Comparison of ENCODE assay signal across 30 mouse cellular contexts in genomic region chr19:44033396-44033795, GRCm38 (mm10). TPM values are rescaled to one million over a fixed set of nuclear protein-coding genes. Genes with fewer than 3 reads are reported as not detected.
DNase-seq lines count a peak whose midpoint lies in the region; ATAC-seq and TF ChIP-seq lines count a peak whose summit lies in the region.
"Had no signal": no experiment of that assay in that cellular context is flagged by ENCODE, and none has a peak within 500 bp of the region (broad histone marks: within the 10 kb centered on the region; RNA-seq: fewer than 3 reads in every experiment).

No protein-coding gene starts in this region.

- H3K4me2 ChIP-seq in kidney, embryonic 16.5 days (replicated peaks; ENCODE audit: low read depth, low read length) = no peak overlapping the region
- no peak overlapping the region for H3K4me2 ChIP-seq in myocyte (ENCODE audit: low read depth)
- H3K4me2 ChIP-seq: forebrain, embryonic 13.5 days; heart, embryonic 13.5 days; hindbrain, embryonic 14.5 days had no signal

- TF ChIP-seq POLR2A in myocyte (IDR thresholded peaks at IDR 0.05; ENCODE audit: insufficient read length, low read depth) = no peak

- H3K27ac ChIP-seq in kidney, embryonic 16.5 days (ENCODE audit: low read length) = peak overlapping the region; percentile 60
- H3K27ac ChIP-seq: forebrain, embryonic 10.5 days; forebrain, embryonic 13.5 days; heart, embryonic 10.5 days; heart, embryonic 13.5 days; hindbrain, embryonic 14.5 days; hindbrain, postnatal 0 days had no signal

- no peaks in the 10 kb centered on the region for H3K9me3 ChIP-seq in kidney, embryonic 16.5 days (ENCODE audit: low read length)
- H3K9me3 ChIP-seq: forebrain, embryonic 10.5 days; forebrain, embryonic 13.5 days; G1E; heart, embryonic 10.5 days; heart, embryonic 13.5 days had no signal

- peak; percentile 56 for DNase-seq in heart, adult 11 months
- DNase-seq in heart, adult 8-10 months (ENCODE audit: low spot score) = no peak
- DNase-seq in kidney, adult 18-20 months = no peak
- no peak for DNase-seq in T-cell, adult 2 months (ENCODE audit: low spot score)
- DNase-seq: adrenal gland, postnatal 10 days; adrenal gland, postnatal 36 days; cerebellum, adult 18-20 months; cerebellum, adult 9-10 months; cerebellum, postnatal 14 days; gastrocnemius, postnatal 14 days; heart, adult 18-20 months; heart, postnatal 14 days; heart, postnatal 4 days had no signal

- no peak for ATAC-seq in kidney, embryonic 16.5 days (ENCODE audit: low FRiP score, low TSS enrichment)
- ATAC-seq: forebrain, embryonic 13.5 days; forebrain, embryonic 16.5 days; hindbrain, postnatal 0 days; inflammation-experienced regulatory T-cells, adult 6 months had no signal

- H3K4me1 ChIP-seq in kidney, embryonic 16.5 days (ENCODE audit: insufficient read depth, low read length) = no peaks in the 10 kb centered on the region
- H3K4me1 ChIP-seq: forebrain, embryonic 10.5 days; forebrain, embryonic 13.5 days; heart, embryonic 13.5 days had no signal

- H3K36me3 ChIP-seq in kidney, embryonic 16.5 days (ENCODE audit: insufficient read depth, low read length) = peaks cover 26% of the 10 kb centered on the region
- peaks cover 10% of the 10 kb centered on the region for H3K36me3 ChIP-seq in myocyte (ENCODE audit: control insufficient read depth, insufficient read depth)

- no peak overlapping the region for H3ac ChIP-seq in myocyte (ENCODE audit: control insufficient read depth, insufficient read length)

- H3K79me2 ChIP-seq in myocyte (ENCODE audit: control insufficient read depth, insufficient read depth) = no peaks in the 10 kb centered on the region

- 92% methylated on average over 5 of the region's 5 CpGs for WGBS in kidney, embryonic 16.5 days

- no peaks in the 10 kb centered on the region for H3K27me3 ChIP-seq in kidney, embryonic 16.5 days (ENCODE audit: insufficient read depth, low read length)
- no peaks in the 10 kb centered on the region for H3K27me3 ChIP-seq in myocyte (ENCODE audit: control insufficient read depth, insufficient read depth, insufficient read length)
- H3K27me3 ChIP-seq: CH12.LX; forebrain, embryonic 13.5 days; heart, embryonic 13.5 days had no signal

- H3K9ac ChIP-seq in kidney, embryonic 16.5 days (replicated peaks; ENCODE audit: low read length) = no peak overlapping the region
- H3K9ac ChIP-seq: forebrain, embryonic 13.5 days; heart, embryonic 13.5 days; hindbrain, embryonic 14.5 days had no signal

- H3K4me3 ChIP-seq in kidney, embryonic 16.5 days (ENCODE audit: low read length) = no peak overlapping the region
- no peak overlapping the region for H3K4me3 ChIP-seq in myocyte
- H3K4me3 ChIP-seq: forebrain, embryonic 10.5 days; forebrain, embryonic 13.5 days; heart, embryonic 10.5 days; heart, embryonic 13.5 days had no signal

TF ChIP-seq in myocyte, 11 proteins besides CTCF, POLR2A, EP300 and RAD21:
- TF ChIP-seq POLR2AphosphoS2 (IDR thresholded peaks at IDR 0.05; ENCODE audit: insufficient read length, low read depth) = no peak
- peak; percentile 4 for TF ChIP-seq USF1 (IDR thresholded peaks at IDR 0.05; ENCODE audit: low read depth)
- no peak for TF ChIP-seq MYOG (IDR thresholded peaks at IDR 0.05; ENCODE audit: control insufficient read depth in 1 of 3, insufficient read depth in 1 of 3, insufficient read length in 2 of 3, low read depth in 2 of 3)

RNA-seq across cellular contexts. Expression of gene Cyp2c23, which starts 4.4 kb away (rescaled TPM):
- total RNA-seq in heart, adult 8-10 months (2022) = not detected
- polyA plus RNA-seq in kidney, embryonic 16.5 days (2015; fragmentation: Nextera tagmentation; extraction: Ambion mirVana) = 0.58 and 0.60 TPM in 2 replicates
- polyA plus RNA-seq in myocyte (2012; fragmentation: generic; extraction: Trizol) = 0.38 TPM
- total RNA-seq: gastrocnemius, postnatal 14 days; heart, postnatal 4 days; hindbrain, postnatal 0 days had no signal
- polyA plus RNA-seq: embryonic facial prominence, embryonic 11.5 days; embryonic facial prominence, embryonic 14.5 days; forebrain, embryonic 10.5 days; forebrain, embryonic 13.5 days; forebrain, embryonic 16.5 days; G1E; heart, embryonic 16.5 days; hindbrain, embryonic 11.5 days; hindbrain, embryonic 14.5 days; hindbrain, postnatal 0 days; inflammation-experienced regulatory T-cells, adult 6 months had no signal

RNA-seq across cellular contexts. Expression of gene Erlin1, which starts 36.2 kb away (rescaled TPM):
- total RNA-seq in heart, adult 8-10 months (2022) = 10 to 100 TPM in 1 of 4 experiments, 1 to 10 TPM in 3; 6.7 to 11.7 (median 7.7) TPM
- 57.7 and 58.1 TPM in 2 replicates for polyA plus RNA-seq in kidney, embryonic 16.5 days (2015; fragmentation: Nextera tagmentation; extraction: Ambion mirVana)
- 13.5 TPM for polyA plus RNA-seq in myocyte (2012; fragmentation: generic; extraction: Trizol)

RNA-seq across cellular contexts. Expression of gene Cpn1, which starts 47.0 kb away (rescaled TPM):
- under 1 TPM in 3 of 4 experiments, not detected in 1; 0.19 to 0.22 (median 0.19) TPM for total RNA-seq in heart, adult 8-10 months (2022)
- 80.6 and 81.5 TPM in 2 replicates for polyA plus RNA-seq in kidney, embryonic 16.5 days (2015; fragmentation: Nextera tagmentation; extraction: Ambion mirVana)
- polyA plus RNA-seq in myocyte (2012; fragmentation: generic; extraction: Trizol) = not detected
- total RNA-seq: adrenal gland, adult 18-20 months; G1E; gastrocnemius, postnatal 14 days; heart, adult 18-20 months; heart, postnatal 4 days had no signal
- polyA plus RNA-seq: embryonic facial prominence, embryonic 11.5 days; G1E; inflammation-experienced regulatory T-cells, adult 6 months had no signal

Comparison
In these comparisons a context has a peak if more than half of its experiments do, and no peak if none do; other contexts are left out.
1. RNA of gene Cpn1, which starts 47.0 kb away (polyA plus RNA-seq): 80.6 to 81.5 TPM in kidney, embryonic 16.5 days; not detected in myocyte (single experiment); every median in the first group is over 10 times any median in the second.